Mouse (Mus musculus) ES-E14 (cell line): ENCODE measurements around the gene Ubxn10.

Experiments
- HCFC1 ChIP-seq: IDR thresholded peaks from 2 replicates; pipeline ENCODE4 v1.6.1; 2012; ENCODE audit warnings: low read length, inconsistent platforms, borderline replicate concordance; ENCODE audit not compliant: insufficient read depth
- MAFK ChIP-seq: IDR thresholded peaks from 2 replicates; pipeline ENCODE4 v1.6.1; 2014; ENCODE audit warnings: mild to moderate bottlenecking, low read depth, low read length, inconsistent platforms; ENCODE audit not compliant: insufficient read depth
- ZC3H11A ChIP-seq: IDR thresholded peaks from 2 replicates; pipeline ENCODE4 v1.6.1; 2012; ENCODE audit warnings: low read depth, mild to moderate bottlenecking, inconsistent platforms, low read length, borderline replicate concordance
- ZNF384 ChIP-seq: IDR thresholded peaks from 2 replicates; pipeline ENCODE4 v1.6.1; 2012; ENCODE audit warnings: low read depth, low read length, inconsistent platforms

- TF ChIP-seq ZC3H11A (no peak), HCFC1 (no peak), ZNF384 (no peak), MAFK (no peak)
Measured at GRCm38 (mm10) chr4:138714186-138714585, 22.8 kb downstream of the Ubxn10 start.
